Mouse (Mus musculus): ENCODE measurements around the gene Slc4a8.

- TF ChIP-seq CTCF (IDR thresholded peaks at IDR 0.05; ENCODE audit: borderline replicate concordance, insufficient read depth, low read depth, low read length): no peak
- no peak for TF ChIP-seq POLR2A (IDR thresholded peaks at IDR 0.05; ENCODE audit: borderline replicate concordance, insufficient read depth, low read length)
Measured at GRCm38 (mm10) chr15:100770338-100770737, 8.8 kb downstream of the Slc4a8 start.
